Mouse (Mus musculus) layer of hippocampus, adult 2 months (tissue): ENCODE results near the gene Pnma1. TPM values are rescaled to one million over a fixed set of nuclear protein-coding genes. Genes with fewer than 3 reads are reported as not detected.
A peak's percentile ranks its signal among the peaks of the same experiment; 100 is the strongest.

Experiments used
- DNase-seq, 2 experiments: peaks; one replicate each; pipeline ENCODE4 v3.0.0; 2022; ENCODE audit warnings: low spot score in 2 of 2
- H3K27ac ChIP-seq: fragments of 200-600 bp; 2 replicates; pipeline ENCODE4 v1.8.1; 2022
- H3K4me3 ChIP-seq: fragments of 200-600 bp; 2 replicates; pipeline ENCODE4 v1.8.1; 2022; ENCODE audit warnings: mild to moderate bottlenecking
- CTCF ChIP-seq: fragments of 200-600 bp; conservative IDR thresholded peaks from 2 replicates; pipeline ENCODE4 v1.8.1; 2022; ENCODE audit warnings: antibody characterized with exemption, mild to moderate bottlenecking, moderate library complexity
- total RNA-seq, 2 experiments: library from RNA; stranded (reverse); gene quantifications; 2 replicates each; pipeline ENCODE4 v1.2.3; 2021

The Pnma1 gene
- total RNA-seq, 2 experiments from 2014 or later = 2.8 to 3.8 TPM

- no peak for DNase-seq
- Histone ChIP-seq H3K27ac (peak overlapping the region; percentile 92), H3K4me3 (peak overlapping the region; percentile 68)
- TF ChIP-seq CTCF = no peak
Observed at GRCm38 (mm10) chr12:84101493-84101845, 46.8 kb downstream of the Pnma1 start.

- peak within 1 kb of the TSS; percentile 92 for H3K27ac ChIP-seq
- peak within 1 kb of the TSS; percentile 68 for H3K4me3 ChIP-seq
- TF ChIP-seq CTCF = peak; percentile 31
- peak; percentile 16 to 41 for DNase-seq
Observed at GRCm38 (mm10) chr12:84100604-84101492, 47.4 kb downstream of the Pnma1 start, which contains the start of gene Acot6. TSS of gene Acot6 (plus strand) at chr12:84100654.

GRCm38 (mm10) chr12:84100071-84100470, 48.2 kb downstream of the Pnma1 start:
- peak overlapping the region; percentile 68; the same call in 1 of the 2 replicates for H3K4me3 ChIP-seq
- DNase-seq = no peak
- no peak overlapping the region for H3K27ac ChIP-seq
- 0 out of 2 replicates have a peak, but pooled peaks have one; percentile 13 for TF ChIP-seq CTCF

GRCm38 (mm10) chr12:84099605-84100004, 48.7 kb downstream of the Pnma1 start:
- DNase-seq = no peak
- no peak for TF ChIP-seq CTCF
- Histone ChIP-seq H3K4me3 (no peak overlapping the region), H3K27ac (no peak overlapping the region)

Other genes starting within 250 kb of the Pnma1 start
- 10 to 100 TPM; 26.7 to 38.7 TPM for gene Numb, start 226.6 kb downstream of the Pnma1 start, total RNA-seq
- 10 to 100 TPM; 15.0 to 15.7 TPM for gene Riox1, start 197.9 kb downstream of the Pnma1 start, total RNA-seq
- not detected for gene Heatr4, start 163.6 kb downstream of the Pnma1 start, total RNA-seq
- 10 to 100 TPM; 16.2 to 18.1 TPM for gene Acot2, start 160.6 kb downstream of the Pnma1 start, total RNA-seq
- gene Acot1, start 139.0 kb downstream of the Pnma1 start, total RNA-seq = 10 to 100 TPM; 27.0 to 28.3 TPM
- 1 to 10 TPM; 3.2 to 3.4 TPM for gene Acot4, start 110.1 kb downstream of the Pnma1 start, total RNA-seq
- 1 to 10 TPM in 1 of 2 experiments, not detected in 1; 2.9 TPM for gene Gm49366, start 109.6 kb downstream of the Pnma1 start, total RNA-seq
- gene Acot3, start 96.3 kb downstream of the Pnma1 start, total RNA-seq = 1 to 10 TPM; 2.7 to 4.0 TPM
- gene Acot5, start 79.2 kb downstream of the Pnma1 start, total RNA-seq = 1 to 10 TPM; 7.1 to 8.1 TPM
- gene Acot6, start 47.8 kb downstream of the Pnma1 start, total RNA-seq = 1 to 10 TPM; 4.9 to 5.7 TPM
- 100 to 1,000 TPM in 1 of 2 experiments, 10 to 100 TPM in 1; 99.1 to 101 TPM for gene Dnal1, start 34.1 kb downstream of the Pnma1 start, total RNA-seq
- 10 to 100 TPM; 24.6 to 27.2 TPM for gene Elmsan1, start 70.4 kb upstream of the Pnma1 start, total RNA-seq
- gene Ptgr2, start 136.7 kb upstream of the Pnma1 start, total RNA-seq = 10 to 100 TPM; 39.0 to 42.7 TPM
- 10 to 100 TPM; 39.3 to 41.0 TPM for gene Zfp410, start 168.4 kb upstream of the Pnma1 start, total RNA-seq
- gene Coq6, start 213.2 kb upstream of the Pnma1 start, total RNA-seq = 10 to 100 TPM; 26.0 to 27.2 TPM
- gene Fam161b, start 213.3 kb upstream of the Pnma1 start, total RNA-seq = 10 to 100 TPM; 12.5 to 12.6 TPM